Mouse (Mus musculus): ENCODE measurements at regions not wholly inside any gene's neighbourhood (a gene's known extent, or its start where the extent isn't known, plus 50 kb on each side); places are given as distances from the start of the nearest gene placed in this dataset.
A peak's percentile ranks its signal among the peaks of the same experiment; 100 is the strongest.

DNA sequence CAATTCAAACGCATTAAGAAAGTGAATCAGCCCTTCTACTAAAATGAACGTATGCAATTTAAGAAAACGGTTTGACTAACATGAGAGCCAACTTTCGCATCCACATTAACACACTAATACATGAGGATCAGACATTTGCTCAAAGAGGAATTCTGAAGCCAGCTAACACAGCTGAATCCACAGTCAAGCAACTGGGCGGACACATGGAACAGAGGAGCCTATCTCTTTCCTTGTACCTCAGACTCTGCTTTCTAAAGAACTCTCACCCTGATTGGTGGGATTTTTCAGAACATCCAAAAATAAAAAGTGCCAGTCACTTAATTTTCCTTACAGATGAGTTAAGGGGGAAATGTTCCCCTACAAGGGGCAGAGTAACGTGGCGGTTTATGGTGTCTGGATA lies 161.3 kb upstream of the Tas2r134 start:
- no peaks in the 10 kb centered on the region for H3K27me3 ChIP-seq (ENCODE audit: control insufficient read depth, insufficient read depth, low read length)
- H3K9me3 ChIP-seq (ENCODE audit: control insufficient read depth, low read length) = no peaks in the 10 kb centered on the region
- no peak overlapping the region for H3K9ac ChIP-seq (ENCODE audit: low read depth, low read length, severe bottlenecking)
- 55% methylated on average over 7 of the region's 7 CpGs for WGBS
- no peak overlapping the region for H3K4me3 ChIP-seq (replicated peaks; ENCODE audit: low read length)
- 0 out of 2 replicates have a peak overlapping the region, but pooled peaks have one; percentile 16 for H3K4me2 ChIP-seq (replicated peaks; ENCODE audit: low read depth, low read length, severe bottlenecking)
- H3K27ac ChIP-seq (replicated peaks; ENCODE audit: low read depth, low read length) = peak overlapping the region; percentile 6
- no peaks in the 10 kb centered on the region for H3K36me3 ChIP-seq (ENCODE audit: control insufficient read depth, insufficient read depth, low read length)
- ATAC-seq (ENCODE audit: low FRiP score, low read depth) (peak; percentile 88), DNase-seq (ENCODE audit: low spot score) (no peak)
- H3K4me1 ChIP-seq (ENCODE audit: control insufficient read depth, insufficient read depth, low read length) = peaks cover 16% of the 10 kb centered on the region
- TF ChIP-seq POLR2A (IDR thresholded peaks at IDR 0.05; ENCODE audit: borderline replicate concordance, extremely low read depth, insufficient read depth, insufficient read length) = no peak

- Histone ChIP-seq H3K9ac (ENCODE audit: low read depth, low read length, severe bottlenecking) (no peak overlapping the region), H3K4me2 (replicated peaks; ENCODE audit: low read depth, low read length, severe bottlenecking) (0 out of 2 replicates have a peak overlapping the region, but pooled peaks have one; percentile 16), H3K4me3 (replicated peaks; ENCODE audit: low read length) (no peak overlapping the region), H3K27ac (replicated peaks; ENCODE audit: low read depth, low read length) (peak overlapping the region; percentile 6; the same call in 1 of the 2 replicates), H3K27me3 (ENCODE audit: control insufficient read depth, insufficient read depth, low read length) (no peaks in the 10 kb centered on the region), H3K4me1 (ENCODE audit: control insufficient read depth, insufficient read depth, low read length) (peaks cover 16% of the 10 kb centered on the region), H3K36me3 (ENCODE audit: control insufficient read depth, insufficient read depth, low read length) (no peaks in the 10 kb centered on the region), H3K9me3 (ENCODE audit: control insufficient read depth, low read length) (no peaks in the 10 kb centered on the region)
- ATAC-seq (ENCODE audit: low FRiP score, low read depth) (peak; percentile 93), DNase-seq (ENCODE audit: low spot score) (peak; percentile 94)
- 22% methylated on average over 7 of the region's 7 CpGs for WGBS
- TF ChIP-seq POLR2A (IDR thresholded peaks at IDR 0.05; ENCODE audit: borderline replicate concordance, extremely low read depth, insufficient read depth, insufficient read length) = no peak
Measured at GRCm38 (mm10) chr2:51465576-51465975, 161.7 kb upstream of the Tas2r134 start.

GRCm38 (mm10) chr2:51464356-51464755 lies 163.0 kb upstream of the Tas2r134 start:
- DNase-seq (ENCODE audit: low spot score) (no peak), ATAC-seq (ENCODE audit: low FRiP score, low read depth) (no peak)
- no peak overlapping the region for H3K4me3 ChIP-seq (replicated peaks; ENCODE audit: low read length)
- no peak overlapping the region for H3K4me2 ChIP-seq (replicated peaks; ENCODE audit: low read depth, low read length, severe bottlenecking)
- no peaks in the 10 kb centered on the region for H3K27me3 ChIP-seq (ENCODE audit: control insufficient read depth, insufficient read depth, low read length)
- no peak overlapping the region for H3K9ac ChIP-seq (ENCODE audit: low read depth, low read length, severe bottlenecking)
- H3K36me3 ChIP-seq (ENCODE audit: control insufficient read depth, insufficient read depth, low read length) = no peaks in the 10 kb centered on the region
- no peak for TF ChIP-seq POLR2A (IDR thresholded peaks at IDR 0.05; ENCODE audit: borderline replicate concordance, extremely low read depth, insufficient read depth, insufficient read length)
- 59% methylated on average over 2 of the region's 2 CpGs for WGBS
- H3K4me1 ChIP-seq (ENCODE audit: control insufficient read depth, insufficient read depth, low read length) = peaks cover 16% of the 10 kb centered on the region
- no peak overlapping the region for H3K27ac ChIP-seq (replicated peaks; ENCODE audit: low read depth, low read length)
- no peaks in the 10 kb centered on the region for H3K9me3 ChIP-seq (ENCODE audit: control insufficient read depth, low read length)

DNA sequence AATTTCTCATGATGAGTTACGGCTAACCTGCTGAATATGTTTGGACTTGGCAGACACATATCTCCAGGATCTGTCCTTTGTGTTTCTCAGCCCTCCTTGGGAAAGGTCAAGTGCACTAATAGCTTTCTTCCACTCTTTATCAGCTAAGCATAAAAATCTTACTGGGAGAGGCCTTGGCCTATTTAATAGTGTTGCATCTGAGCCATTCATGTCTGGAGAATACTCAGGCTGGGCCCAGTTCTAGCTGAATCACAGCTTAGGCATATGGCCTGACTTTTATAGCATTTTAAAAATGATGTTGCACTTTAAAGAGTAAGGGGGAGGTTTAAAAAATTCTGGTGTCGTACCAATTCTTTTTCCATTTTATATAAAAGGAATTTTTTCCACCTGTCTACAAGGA lies 166.4 kb upstream of the Tas2r134 start:
- Histone ChIP-seq H3K4me2 (replicated peaks; ENCODE audit: low read depth, low read length, severe bottlenecking) (no peak overlapping the region), H3K27ac (replicated peaks; ENCODE audit: low read depth, low read length) (no peak overlapping the region; the same call in 1 of the 2 replicates), H3K9me3 (ENCODE audit: control insufficient read depth, low read length) (no peaks in the 10 kb centered on the region), H3K4me1 (ENCODE audit: control insufficient read depth, insufficient read depth, low read length) (peaks cover 6% of the 10 kb centered on the region), H3K27me3 (ENCODE audit: control insufficient read depth, insufficient read depth, low read length) (no peaks in the 10 kb centered on the region), H3K36me3 (ENCODE audit: control insufficient read depth, insufficient read depth, low read length) (no peaks in the 10 kb centered on the region), H3K4me3 (replicated peaks; ENCODE audit: low read length) (no peak overlapping the region), H3K9ac (ENCODE audit: low read depth, low read length, severe bottlenecking) (no peak overlapping the region)
- peak; percentile 61 for DNase-seq (ENCODE audit: low spot score)
- 55% methylated on average over 2 of the region's 2 CpGs for WGBS
- no peak for TF ChIP-seq POLR2A (IDR thresholded peaks at IDR 0.05; ENCODE audit: borderline replicate concordance, extremely low read depth, insufficient read depth, insufficient read length)
- no peak for ATAC-seq (ENCODE audit: low FRiP score, low read depth)

DNA sequence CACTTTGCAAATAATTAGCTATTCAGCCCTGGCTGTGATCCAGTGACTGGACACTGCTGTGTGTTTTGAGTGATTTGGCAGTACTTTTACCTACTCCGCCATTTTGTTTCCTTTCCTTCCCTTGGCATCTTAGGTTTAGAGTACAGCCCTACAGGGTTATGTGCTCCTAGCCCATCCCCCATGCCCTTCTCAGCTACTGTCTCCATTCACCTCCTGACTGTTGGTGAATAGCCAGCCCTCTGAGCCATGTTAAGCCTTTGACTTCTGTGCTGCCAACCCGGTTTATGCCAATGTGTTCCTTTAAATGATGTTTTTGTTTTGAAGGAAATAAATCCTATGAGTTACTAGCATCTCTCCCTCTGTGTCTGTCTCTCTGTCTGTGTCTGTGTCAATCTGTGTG lies 167.8 kb upstream of the Tas2r134 start:
- DNase-seq (ENCODE audit: low spot score) = no peak
- WGBS = 89% methylated on average over 2 of the region's 2 CpGs
- Histone ChIP-seq H3K9ac (ENCODE audit: low read depth, low read length, severe bottlenecking) (no peak overlapping the region), H3K36me3 (ENCODE audit: control insufficient read depth, insufficient read depth, low read length) (no peaks in the 10 kb centered on the region), H3K4me3 (replicated peaks; ENCODE audit: low read length) (no peak overlapping the region), H3K4me2 (replicated peaks; ENCODE audit: low read depth, low read length, severe bottlenecking) (no peak overlapping the region), H3K9me3 (ENCODE audit: control insufficient read depth, low read length) (no peaks in the 10 kb centered on the region), H3K4me1 (ENCODE audit: control insufficient read depth, insufficient read depth, low read length) (peaks cover 2% of the 10 kb centered on the region; the same call in 1 of the 2 replicates), H3K27ac (replicated peaks; ENCODE audit: low read depth, low read length) (no peak overlapping the region), H3K27me3 (ENCODE audit: control insufficient read depth, insufficient read depth, low read length) (no peaks in the 10 kb centered on the region)
- ATAC-seq (ENCODE audit: low FRiP score, low read depth) = no peak
- TF ChIP-seq POLR2A (IDR thresholded peaks at IDR 0.05; ENCODE audit: borderline replicate concordance, extremely low read depth, insufficient read depth, insufficient read length) = no peak

- Histone ChIP-seq H3K9ac (ENCODE audit: low read depth, low read length, severe bottlenecking) (no peak overlapping the region), H3K4me3 (replicated peaks; ENCODE audit: low read length) (no peak overlapping the region), H3K9me3 (ENCODE audit: control insufficient read depth, low read length) (no peaks in the 10 kb centered on the region), H3K4me1 (ENCODE audit: control insufficient read depth, insufficient read depth, low read length) (no peaks in the 10 kb centered on the region; the same call in 1 of the 2 replicates), H3K36me3 (ENCODE audit: control insufficient read depth, insufficient read depth, low read length) (no peaks in the 10 kb centered on the region), H3K4me2 (replicated peaks; ENCODE audit: low read depth, low read length, severe bottlenecking) (no peak overlapping the region), H3K27me3 (ENCODE audit: control insufficient read depth, insufficient read depth, low read length) (no peaks in the 10 kb centered on the region), H3K27ac (replicated peaks; ENCODE audit: low read depth, low read length) (no peak overlapping the region)
- 76% methylated on average over 2 of the region's 2 CpGs for WGBS
- TF ChIP-seq POLR2A (IDR thresholded peaks at IDR 0.05; ENCODE audit: borderline replicate concordance, extremely low read depth, insufficient read depth, insufficient read length) = no peak
- no peak for ATAC-seq (ENCODE audit: low FRiP score, low read depth)
- no peak for DNase-seq (ENCODE audit: low spot score)
Measured at GRCm38 (mm10) chr2:51457717-51458116, 169.6 kb upstream of the Tas2r134 start.

All from limb, embryonic 14.5 days (tissue).